ENCODE assay signal across 30 mouse cellular contexts in the genomic region with DNA sequence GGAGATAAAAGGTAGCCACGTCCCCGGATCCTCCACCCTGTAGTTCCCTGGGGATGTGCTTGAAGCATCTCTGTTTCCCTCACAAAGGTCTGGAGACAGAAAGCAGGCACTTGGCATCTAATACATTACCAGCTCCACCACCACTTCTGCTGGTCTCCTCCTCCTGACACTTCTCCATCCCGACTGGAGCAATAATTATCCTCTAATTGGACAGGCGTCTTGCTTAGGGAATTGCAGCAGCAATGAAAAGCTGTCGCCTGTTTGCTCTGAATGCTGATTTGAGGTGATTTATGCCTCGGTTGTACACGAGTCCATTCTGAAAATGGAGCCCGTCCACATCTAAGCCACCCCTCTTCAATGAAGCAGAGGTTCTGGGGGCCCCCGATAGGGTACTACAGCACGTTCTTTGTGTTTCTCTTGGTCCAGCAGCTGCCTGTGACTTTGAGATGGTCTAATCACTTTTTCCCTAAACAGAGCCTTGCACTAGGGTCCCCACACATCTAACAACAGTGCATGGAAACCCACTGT.
A peak's percentile ranks its signal among the peaks of the same experiment; 100 is the strongest.
DNase-seq lines count a peak whose midpoint lies in the region; ATAC-seq and TF ChIP-seq lines count a peak whose summit lies in the region.
"Had no signal": no experiment of that assay in that cellular context is flagged by ENCODE, and none has a peak within 500 bp of the region (broad histone marks: within the 10 kb centered on the region; RNA-seq: fewer than 3 reads in every experiment).

No protein-coding gene starts in this region.

- 65% methylated on average over 10 of the region's 10 CpGs for WGBS in heart, embryonic 10.5 days
- 31% methylated on average over 10 of the region's 10 CpGs for WGBS in neural tube, embryonic 12.5 days
- WGBS in forebrain, embryonic 15.5 days = 35% methylated on average over 10 of the region's 10 CpGs
- 55% methylated on average over 10 of the region's 10 CpGs for WGBS in stomach, postnatal 0 days

- no peak overlapping the region for H3K4me2 ChIP-seq in neural tube, embryonic 12.5 days (replicated peaks)
- no peak overlapping the region for H3K4me2 ChIP-seq in forebrain, embryonic 15.5 days (replicated peaks)
- H3K4me2 ChIP-seq in stomach, postnatal 0 days (replicated peaks; ENCODE audit: low read depth) = no peak overlapping the region
- H3K4me2 ChIP-seq: embryonic facial prominence, embryonic 13.5 days; heart, embryonic 13.5 days; hindbrain, embryonic 12.5 days; kidney, embryonic 15.5 days; limb, embryonic 12.5 days; liver, embryonic 11.5 days had no signal

- intact Hi-C loops in left cerebral cortex, postnatal 10 days (cut with DNase I) = loop anchor here (10.0 kb wide), 2 partner anchors 109 to 239 kb away; no protein-coding TSS in a partner anchor

- no peak for TF ChIP-seq CTCF in stomach, postnatal 0 days (IDR thresholded peaks at IDR 0.05; ENCODE audit: low read depth)

- H3K4me1 ChIP-seq in heart, embryonic 10.5 days = peaks cover 56% of the 10 kb centered on the region
- peaks cover 24% of the 10 kb centered on the region for H3K4me1 ChIP-seq in neural tube, embryonic 12.5 days
- peaks cover 22% of the 10 kb centered on the region for H3K4me1 ChIP-seq in forebrain, embryonic 15.5 days
- H3K4me1 ChIP-seq in stomach, postnatal 0 days (replicated peaks; ENCODE audit: control insufficient read depth, insufficient read depth) = 0 out of 2 replicates have a peak, but pooled peaks cover 3% of the 10 kb centered on the region

- 0 out of 2 replicates have a peak overlapping the region, but pooled peaks have one; percentile 19 for H3K27ac ChIP-seq in heart, embryonic 10.5 days
- no peak overlapping the region for H3K27ac ChIP-seq in neural tube, embryonic 12.5 days
- H3K27ac ChIP-seq in forebrain, embryonic 15.5 days (replicated peaks) = peak overlapping the region; percentile 32; the same call in 1 of the 2 replicates
- peak overlapping the region; percentile 1; the same call in 1 of the 2 replicates for H3K27ac ChIP-seq in stomach, postnatal 0 days (replicated peaks)
- H3K27ac ChIP-seq: hindbrain, embryonic 12.5 days; macrophage had no signal

- peak; percentile 61; the same call in 1 of the 2 replicates for ATAC-seq in neural tube, embryonic 12.5 days (ENCODE audit: low FRiP score, low read depth)
- 0 out of 2 replicates have a peak, but pooled peaks have one; percentile 12 for ATAC-seq in forebrain, embryonic 15.5 days (replicated peaks)
- ATAC-seq in stomach, postnatal 0 days (ENCODE audit: low FRiP score, low TSS enrichment) = no peak
- ATAC-seq: CD4-positive, CD25-positive, alpha-beta regulatory T cell, adult 4 months; liver, postnatal 0 days; lung, postnatal 0 days had no signal

- TF ChIP-seq EP300 in stomach, postnatal 0 days (optimal IDR thresholded peaks at IDR 0.05) = no peak

- no peak overlapping the region for H3K4me3 ChIP-seq in heart, embryonic 10.5 days
- no peak overlapping the region for H3K4me3 ChIP-seq in neural tube, embryonic 12.5 days
- H3K4me3 ChIP-seq in forebrain, embryonic 15.5 days = no peak overlapping the region
- H3K4me3 ChIP-seq in stomach, postnatal 0 days (ENCODE audit: low read depth, low read length) = no peak overlapping the region
- H3K4me3 ChIP-seq: embryonic facial prominence, embryonic 13.5 days; erythroblast, embryonic 14.5 days; heart, embryonic 13.5 days; hindbrain, embryonic 12.5 days; kidney, embryonic 15.5 days; limb, embryonic 12.5 days; midbrain, embryonic 10.5 days had no signal

- no peak overlapping the region for H3K9ac ChIP-seq in neural tube, embryonic 12.5 days
- H3K9ac ChIP-seq in forebrain, embryonic 15.5 days (replicated peaks) = no peak overlapping the region
- H3K9ac ChIP-seq in stomach, postnatal 0 days (ENCODE audit: low read length) = no peak overlapping the region
- H3K9ac ChIP-seq: embryonic facial prominence, embryonic 13.5 days; heart, embryonic 13.5 days; hindbrain, embryonic 12.5 days; kidney, embryonic 15.5 days; limb, embryonic 12.5 days; liver, postnatal 0 days had no signal

- no peak for DNase-seq in heart, embryonic 10.5 days (ENCODE audit: low spot score)
- no peak for DNase-seq in heart, adult 18-20 months
- no peak for DNase-seq in neural tube, embryonic 10.5 days (ENCODE audit: extremely low spot score, low spot score)
- DNase-seq in stomach, postnatal 0 days (ENCODE audit: low spot score) = no peak
- no peak for DNase-seq in adrenal gland, postnatal 25 days
- no peak for DNase-seq in left cerebral cortex, postnatal 10 days (ENCODE audit: extremely low spot score in 1 of 2, low spot score in 2 of 2)
- DNase-seq: cerebellum, adult 11-12 months; cerebellum, postnatal 25 days; heart, postnatal 14 days; kidney, adult 11 months; kidney, postnatal 4 days; layer of hippocampus, adult 9-11 months; liver, postnatal 0 days; retina, postnatal 1 day; right cerebral cortex, postnatal 25 days; thymus, adult 18-20 months; thymus, postnatal 36 days had no signal

- H3K27me3 ChIP-seq in heart, embryonic 10.5 days (ENCODE audit: insufficient read depth, poor library complexity, severe bottlenecking) = no peaks in the 10 kb centered on the region
- peaks cover 5% of the 10 kb centered on the region; the same call in 1 of the 2 replicates for H3K27me3 ChIP-seq in neural tube, embryonic 12.5 days (replicated peaks)
- H3K27me3 ChIP-seq in forebrain, embryonic 15.5 days = no peaks in the 10 kb centered on the region
- no peaks in the 10 kb centered on the region for H3K27me3 ChIP-seq in stomach, postnatal 0 days (ENCODE audit: control insufficient read depth, insufficient read depth, low read length)
- H3K27me3 ChIP-seq: embryonic facial prominence, embryonic 13.5 days; heart, embryonic 13.5 days; kidney, embryonic 15.5 days; limb, embryonic 12.5 days had no signal

- H3K36me3 ChIP-seq in heart, embryonic 10.5 days = no peaks in the 10 kb centered on the region
- no peaks in the 10 kb centered on the region for H3K36me3 ChIP-seq in neural tube, embryonic 12.5 days
- H3K36me3 ChIP-seq in forebrain, embryonic 15.5 days = no peaks in the 10 kb centered on the region
- no peaks in the 10 kb centered on the region for H3K36me3 ChIP-seq in stomach, postnatal 0 days (ENCODE audit: control insufficient read depth, insufficient read depth, low read length)
- H3K36me3 ChIP-seq: embryonic facial prominence, embryonic 13.5 days; heart, embryonic 13.5 days; hindbrain, embryonic 12.5 days; kidney, embryonic 15.5 days; limb, embryonic 12.5 days; midbrain, embryonic 10.5 days had no signal

- no peaks in the 10 kb centered on the region for H3K9me3 ChIP-seq in heart, embryonic 10.5 days
- no peaks in the 10 kb centered on the region for H3K9me3 ChIP-seq in neural tube, embryonic 12.5 days
- no peaks in the 10 kb centered on the region for H3K9me3 ChIP-seq in forebrain, embryonic 15.5 days
- no peaks in the 10 kb centered on the region for H3K9me3 ChIP-seq in stomach, postnatal 0 days (ENCODE audit: control insufficient read depth, low read length)
- H3K9me3 ChIP-seq: embryonic facial prominence, embryonic 13.5 days; heart, embryonic 13.5 days; hindbrain, embryonic 12.5 days; kidney, embryonic 15.5 days; limb, embryonic 12.5 days; midbrain, embryonic 10.5 days had no signal
